Mouse (Mus musculus): ENCODE measurements around the gene Rcvrn.

GRCm38 (mm10) chr11:67666129-67666528, 29.0 kb upstream of the Rcvrn start:
- TF ChIP-seq CTCF (IDR thresholded peaks at IDR 0.05; ENCODE audit: low read depth): no peak
- no peak for TF ChIP-seq EP300 (IDR thresholded peaks at IDR 0.05; ENCODE audit: low read depth)

Data from liver, postnatal 0 days (tissue).